Mouse (Mus musculus): ENCODE data around the gene Igf2bp1.
"Not testable (repeated sequence)": the region's sequence is repeated elsewhere in the genome, so short reads cannot be mapped to it uniquely, and the experiment has no call there.

Gene Igf2bp1

GRCm38 (mm10) chr11:95963304-95963703, 42.4 kb downstream of the Igf2bp1 start:
- no peak for DNase-seq (ENCODE audit: low spot score in 2 of 2)

GRCm38 (mm10) chr11:95959152-95959551, 46.6 kb downstream of the Igf2bp1 start:
- no peak for DNase-seq (ENCODE audit: low spot score in 2 of 2)

- no peak for DNase-seq (ENCODE audit: low spot score in 2 of 2)
These were observed 47.5 kb downstream of the Igf2bp1 start for GRCm38 (mm10) chr11:95958251-95958650.

GRCm38 (mm10) chr11:95957407-95957806, 48.3 kb downstream of the Igf2bp1 start:
- no peak for DNase-seq (ENCODE audit: low spot score in 2 of 2)

GRCm38 (mm10) chr11:95953313-95953712, 52.4 kb downstream of the Igf2bp1 start:
- no peak for DNase-seq (ENCODE audit: low spot score in 2 of 2)

- DNase-seq (ENCODE audit: low spot score in 2 of 2) = no peak
These were observed 59.8 kb downstream of the Igf2bp1 start for GRCm38 (mm10) chr11:95945838-95946472.

- no peak for DNase-seq (ENCODE audit: low spot score in 2 of 2)
These were observed 65.8 kb downstream of the Igf2bp1 start for GRCm38 (mm10) chr11:95939828-95940507.

- DNase-seq (ENCODE audit: low spot score in 2 of 2) = no peak
These were observed 69.3 kb downstream of the Igf2bp1 start for GRCm38 (mm10) chr11:95936409-95936808.

- DNase-seq (ENCODE audit: low spot score in 2 of 2) = not testable (repeated sequence)
These were observed 73.6 kb downstream of the Igf2bp1 start for GRCm38 (mm10) chr11:95932168-95932567.

GRCm38 (mm10) chr11:95926398-95926797, 79.3 kb downstream of the Igf2bp1 start:
- no peak for DNase-seq (ENCODE audit: low spot score in 2 of 2)

- no peak for DNase-seq (ENCODE audit: low spot score in 2 of 2)
These were observed 79.8 kb downstream of the Igf2bp1 start for GRCm38 (mm10) chr11:95925976-95926375.

GRCm38 (mm10) chr11:95924215-95924614, 81.5 kb downstream of the Igf2bp1 start:
- DNase-seq (ENCODE audit: low spot score in 2 of 2) = no peak

GRCm38 (mm10) chr11:95923477-95923876, 82.3 kb downstream of the Igf2bp1 start:
- not testable (repeated sequence) for DNase-seq (ENCODE audit: low spot score in 2 of 2)

GRCm38 (mm10) chr11:95921991-95922621, 83.6 kb downstream of the Igf2bp1 start:
- DNase-seq (ENCODE audit: low spot score in 2 of 2) = no peak

- DNase-seq (ENCODE audit: low spot score in 2 of 2) = no peak
These were observed 89.3 kb downstream of the Igf2bp1 start for GRCm38 (mm10) chr11:95916426-95916825.

GRCm38 (mm10) chr11:95915006-95915710, 90.6 kb downstream of the Igf2bp1 start:
- DNase-seq (ENCODE audit: low spot score in 2 of 2) = no peak

GRCm38 (mm10) chr11:95914571-95914991, 91.2 kb downstream of the Igf2bp1 start, which contains the start of gene B4galnt2:
TSS of gene B4galnt2 (minus strand) at chr11:95914891.
- no peak for DNase-seq (ENCODE audit: low spot score in 2 of 2)

- no peak for DNase-seq (ENCODE audit: low spot score in 2 of 2)
These were observed 91.7 kb downstream of the Igf2bp1 start for GRCm38 (mm10) chr11:95913959-95914566.

- DNase-seq (ENCODE audit: low spot score in 2 of 2) = no peak
These were observed 94.2 kb downstream of the Igf2bp1 start for GRCm38 (mm10) chr11:95911579-95911978.

GRCm38 (mm10) chr11:95907805-95908524, 97.8 kb downstream of the Igf2bp1 start:
- no peak for DNase-seq (ENCODE audit: low spot score in 2 of 2)
